Mouse (Mus musculus) bone marrow macrophage, adult 2 months (primary cell): ENCODE data around the gene Tprgl.

ENCODE experiments used
- CTCF ChIP-seq: IDR thresholded peaks from 2 replicates; pipeline ENCODE4 v1.5.1; 2012; ENCODE audit warnings: low read depth, mild to moderate bottlenecking, low read length, moderate library complexity
- POLR2A ChIP-seq: IDR thresholded peaks from 2 replicates; pipeline ENCODE4 v1.6.1; 2012; ENCODE audit warnings: mild to moderate bottlenecking, low read depth, low read length, borderline replicate concordance

GRCm38 (mm10) chr4:154131894-154132293 is 28.6 kb downstream of the Tprgl start:
- no peak for TF ChIP-seq CTCF
- TF ChIP-seq POLR2A, result no peak
